Mouse (Mus musculus): ENCODE data around the gene Hcfc1r1.

GRCm38 (mm10) chr17:23717003-23717402 is 43.6 kb downstream of the Hcfc1r1 start:
- TF ChIP-seq CTCF (conservative IDR thresholded peaks at IDR 0.05; ENCODE audit: low read length), result no peak
- TF ChIP-seq POU5F1 (IDR thresholded peaks at IDR 0.05; ENCODE audit: borderline replicate concordance, low read length), result no peak

Data from E14TG2a.4 (cell line).